Mouse (Mus musculus) spleen, adult 2 months (tissue): ENCODE results near the gene AW011738.

Source experiments
- CTCF ChIP-seq: fragments of 200-500 bp; IDR thresholded peaks from 2 replicates; pipeline ENCODE4 v1.5.1; 2011; ENCODE audit warnings: mild to moderate bottlenecking, inconsistent platforms; ENCODE audit not compliant: insufficient read depth, insufficient read length, insufficient replicate concordance; ENCODE audit errors: extremely low read depth
- POLR2A ChIP-seq: fragments of 200-500 bp; IDR thresholded peaks from 2 replicates; pipeline ENCODE4 v1.6.1; 2011; ENCODE audit warnings: low read depth, low read length, inconsistent platforms

DNA sequence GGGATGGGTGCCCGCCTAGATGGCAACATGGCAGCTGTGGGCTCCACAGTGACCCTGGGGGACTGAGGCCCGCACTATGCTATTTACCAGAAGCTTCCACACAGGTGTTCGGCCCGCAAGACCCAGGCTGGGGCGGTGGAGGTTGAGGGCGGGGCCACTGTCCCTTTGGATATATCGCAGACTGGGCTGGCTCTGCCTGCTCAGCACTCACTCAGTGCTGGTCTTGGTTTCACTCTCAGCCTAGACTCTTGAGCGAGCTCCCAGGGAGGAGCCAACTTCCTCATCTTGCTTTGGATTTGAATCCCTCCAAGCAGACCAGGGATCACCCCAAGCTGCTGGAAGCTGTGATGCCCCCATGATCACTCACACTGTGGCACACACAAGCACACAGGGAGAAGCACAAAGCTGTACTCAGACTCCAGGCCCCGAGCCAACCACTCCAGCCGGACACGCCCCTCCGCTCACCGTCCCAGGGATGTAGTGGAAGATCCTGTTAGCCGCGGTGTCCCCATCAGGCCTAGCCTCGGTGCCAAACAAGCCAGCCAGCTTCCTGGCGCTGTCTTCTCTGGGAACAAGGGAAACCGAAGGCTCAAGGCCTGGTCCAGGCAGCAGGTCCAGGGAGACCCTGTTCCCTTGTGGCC is 24.8 kb downstream of the AW011738 start:
- TF ChIP-seq CTCF: no peak
- TF ChIP-seq POLR2A: no peak
